Mouse (Mus musculus) left cerebral cortex, postnatal 10 days (tissue): ENCODE data around the gene Plekhg5. TPM values are rescaled to one million over a fixed set of nuclear protein-coding genes. Genes with fewer than 3 reads are reported as not detected.

Experiments
- DNase-seq, 2 experiments: peaks; one replicate each; pipeline ENCODE4 v3.0.0; 2021 to 2022; ENCODE audit warnings: low spot score in 2 of 2, mixed read lengths in 1 of 2; ENCODE audit errors: extremely low spot score in 1 of 2
- intact Hi-C: fragments of 180-260 bp; cut with DNase I; formaldehyde crosslinking; loops from one replicate; pipeline ENCODE4 v1.15.1; 2025
- total RNA-seq, 2 experiments: library from RNA; stranded (reverse); gene quantifications; 2 replicates each; pipeline ENCODE4 v1.2.3; 2021

Plekhg5 gene
- total RNA-seq, 2 experiments from 2014 or later, result 43.3 to 46.9 TPM

- intact Hi-C loops, result no loop called here
- no peak for DNase-seq
Measured at GRCm38 (mm10) chr4:152117538-152117937, 45.2 kb downstream of the Plekhg5 start.

GRCm38 (mm10) chr4:152119396-152120292 lies 47.3 kb downstream of the Plekhg5 start:
- peak in 1 of 2 experiments; percentile 80 for DNase-seq
- intact Hi-C loops, result no loop called here

- DNase-seq, result peak in 1 of 2 experiments; percentile 42
- intact Hi-C loops, result no loop called here
Measured at GRCm38 (mm10) chr4:152120311-152121182, 48.2 kb downstream of the Plekhg5 start.

- no peak for DNase-seq
- intact Hi-C loops, result no loop called here
Measured at GRCm38 (mm10) chr4:152121183-152121505, 48.8 kb downstream of the Plekhg5 start.

- DNase-seq, result no peak
- intact Hi-C loops, result no loop called here
Measured at GRCm38 (mm10) chr4:152124361-152124961, 52.2 kb downstream of the Plekhg5 start.

GRCm38 (mm10) chr4:152125161-152126025 lies 53.1 kb downstream of the Plekhg5 start:
- intact Hi-C loops, result no loop called here
- no peak for DNase-seq

- DNase-seq, result no peak
- intact Hi-C loops, result no loop called here
Measured at GRCm38 (mm10) chr4:152126026-152126920, 54.0 kb downstream of the Plekhg5 start.

- DNase-seq, result no peak
- intact Hi-C loops, result no loop called here
Measured at GRCm38 (mm10) chr4:152127884-152128283, 55.6 kb downstream of the Plekhg5 start.

- intact Hi-C loops, result no loop called here
- no peak for DNase-seq
Measured at GRCm38 (mm10) chr4:152128784-152129183, 56.5 kb downstream of the Plekhg5 start.

- DNase-seq, result no peak
- intact Hi-C loops, result no loop called here
Measured at GRCm38 (mm10) chr4:152129395-152129930, 57.2 kb downstream of the Plekhg5 start.

GRCm38 (mm10) chr4:152130771-152131653 lies 58.7 kb downstream of the Plekhg5 start:
- peak in 1 of 2 experiments; percentile 68 for DNase-seq
- intact Hi-C loops, result no loop called here

- intact Hi-C loops, result no loop called here
- DNase-seq, result no peak
Measured at GRCm38 (mm10) chr4:152131809-152132771, 59.8 kb downstream of the Plekhg5 start.

GRCm38 (mm10) chr4:152132772-152133169 lies 60.5 kb downstream of the Plekhg5 start:
- no peak for DNase-seq
- intact Hi-C loops, result no loop called here

- intact Hi-C loops, result no loop called here
- DNase-seq, result no peak
Measured at GRCm38 (mm10) chr4:152133213-152133612, 60.9 kb downstream of the Plekhg5 start.

GRCm38 (mm10) chr4:152134507-152134906 lies 62.2 kb downstream of the Plekhg5 start:
- intact Hi-C loops, result no loop called here
- peak in 1 of 2 experiments; percentile 51 for DNase-seq
